Mouse (Mus musculus): ENCODE data around the gene Brip1.

Brip1 gene

GRCm38 (mm10) chr11:86026556-86027194, 174.3 kb downstream of the Brip1 start:
- DNase-seq (ENCODE audit: low spot score in 2 of 2) = no peak

GRCm38 (mm10) chr11:86022439-86022838, 178.6 kb downstream of the Brip1 start:
- no peak for DNase-seq (ENCODE audit: low spot score in 2 of 2)

DNA sequence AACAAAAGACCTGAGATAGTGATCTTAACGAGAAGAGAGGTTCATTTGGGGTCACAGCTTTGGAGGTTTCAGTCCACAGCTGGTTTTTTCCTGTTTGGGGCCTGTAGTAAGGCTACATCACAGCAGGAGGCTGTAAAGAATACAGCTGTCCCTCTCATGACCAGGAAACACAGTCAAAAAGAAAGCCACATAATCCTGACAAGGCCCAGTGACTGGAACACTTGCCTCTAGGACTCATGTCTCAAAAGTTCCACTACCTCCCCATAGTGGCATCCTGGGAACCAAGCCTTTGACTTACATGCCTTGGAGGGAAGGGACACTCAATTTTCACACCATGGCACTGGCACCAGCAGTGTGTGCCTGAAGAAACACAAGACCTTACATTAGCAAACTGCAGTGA, 181.0 kb downstream of the Brip1 start:
- no peak for DNase-seq (ENCODE audit: low spot score in 2 of 2)

DNA sequence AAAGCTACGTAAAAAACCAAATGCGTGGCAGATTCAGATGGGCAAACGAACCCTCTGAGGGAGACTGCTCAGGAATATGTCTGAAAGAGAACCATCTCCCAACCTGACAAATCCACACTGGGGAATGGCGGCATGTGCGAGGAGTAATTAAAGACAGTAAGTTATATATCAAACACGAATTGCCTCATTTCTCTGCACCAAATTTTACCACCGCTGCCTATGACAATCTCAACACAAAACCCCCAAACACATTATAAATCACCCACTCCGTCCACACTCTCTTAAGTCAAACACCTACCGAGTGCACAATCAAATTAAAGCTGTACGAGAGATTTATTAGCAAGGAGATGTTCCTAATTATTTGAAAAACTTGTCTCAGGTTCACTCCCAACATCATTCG, 184.8 kb downstream of the Brip1 start:
- DNase-seq (ENCODE audit: low spot score in 2 of 2) = no peak

- DNase-seq (ENCODE audit: low spot score in 2 of 2) = no peak
Observed at GRCm38 (mm10) chr11:86013087-86013486, 187.9 kb downstream of the Brip1 start.

DNA sequence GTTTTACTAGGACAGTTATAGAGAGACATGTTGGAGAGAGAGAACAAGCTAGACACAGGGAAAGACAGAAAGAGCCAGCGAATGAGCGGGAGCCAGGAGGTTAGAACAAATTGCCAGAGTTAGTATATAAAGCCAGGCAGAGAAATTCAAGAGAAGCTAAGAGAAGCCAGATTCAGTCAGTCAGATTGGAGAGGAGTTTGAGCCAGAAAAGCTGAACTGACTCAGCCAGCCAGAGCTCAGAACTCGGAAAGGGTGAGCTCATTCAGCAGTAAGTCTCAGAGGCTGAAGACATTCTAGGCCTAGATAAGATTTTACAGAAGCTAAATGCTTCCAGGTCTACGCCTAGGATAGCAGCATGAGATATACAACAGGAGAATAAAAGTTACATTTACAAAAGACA, 190.5 kb downstream of the Brip1 start:
- no peak for DNase-seq (ENCODE audit: low spot score in 2 of 2)

DNA sequence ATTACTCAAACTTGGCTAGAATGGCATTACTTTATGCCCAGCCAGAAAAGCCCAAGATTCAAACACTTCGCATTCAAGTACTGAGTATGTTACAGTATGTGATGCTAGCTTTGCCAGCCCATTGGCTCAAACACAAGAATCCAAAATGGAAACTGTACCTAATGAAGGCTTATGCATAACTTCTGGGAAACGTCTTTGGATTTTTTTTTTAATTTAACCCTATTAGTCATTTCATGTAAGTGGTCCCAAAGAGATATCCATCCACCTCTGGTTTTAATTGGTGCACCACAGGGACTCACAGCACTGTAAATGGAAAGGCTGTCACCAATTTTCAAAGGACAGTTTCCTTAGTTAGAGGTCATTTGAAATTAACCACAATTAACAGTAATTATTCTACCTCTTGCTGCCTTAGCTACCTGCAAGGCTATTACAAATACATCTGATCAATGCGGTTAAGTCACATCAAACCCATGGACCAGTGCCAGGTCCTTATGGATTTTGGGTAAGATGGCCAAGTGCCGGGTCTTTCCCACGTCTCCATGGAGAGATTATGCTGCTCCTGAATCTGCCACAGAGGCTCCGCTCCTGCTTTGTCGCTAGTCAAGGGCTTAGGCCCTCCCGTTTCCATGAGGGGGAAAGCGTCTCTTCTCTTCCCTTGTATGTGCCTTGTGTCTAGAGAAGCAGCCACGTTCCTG, 192.6 kb downstream of the Brip1 start:
- DNase-seq (ENCODE audit: low spot score in 2 of 2) = no peak
